Mouse (Mus musculus): ENCODE data around the gene Car10. TPM values are rescaled to one million over a fixed set of nuclear protein-coding genes. Genes with fewer than 3 reads are reported as not detected.

Gene Car10
- polyA plus RNA-seq, 1 experiment from 2014 or later = 0.08 TPM

DNA sequence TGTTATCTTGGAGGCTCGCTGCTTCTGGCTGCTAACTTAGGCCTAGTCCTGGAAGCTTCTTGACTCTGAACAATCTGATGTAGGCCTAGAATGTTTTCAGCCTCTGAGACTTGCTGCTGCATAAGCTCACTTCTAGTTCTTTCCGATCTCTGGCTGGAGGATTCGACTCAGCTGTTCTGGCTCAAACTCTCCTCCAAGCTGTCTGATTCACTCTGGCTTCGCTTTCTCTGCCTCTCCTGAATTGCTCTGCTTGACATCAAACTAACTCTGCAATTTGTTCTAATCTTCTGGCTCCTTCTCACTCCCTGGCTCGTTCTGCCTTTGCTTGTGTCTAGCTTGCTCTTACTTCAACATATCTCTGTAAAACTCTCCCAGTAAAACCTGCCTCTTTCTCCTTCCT is 90.8 kb downstream of the Car10 start:
- Histone ChIP-seq H3K4me1 (ENCODE audit: control insufficient read depth, insufficient read depth, low read length) (no peaks in the 10 kb centered on the region), H3K4me2 (ENCODE audit: low read depth, severe bottlenecking) (no peak overlapping the region), H3K9me3 (ENCODE audit: control insufficient read depth, low read length) (no peaks in the 10 kb centered on the region), H3K27me3 (ENCODE audit: control insufficient read depth, insufficient read depth, low read length) (no peaks in the 10 kb centered on the region), H3K4me3 (ENCODE audit: low read depth, low read length) (no peak overlapping the region), H3K9ac (ENCODE audit: low read length) (no peak overlapping the region), H3K27ac (replicated peaks; ENCODE audit: low read depth, low read length) (no peak overlapping the region), H3K36me3 (ENCODE audit: control insufficient read depth, insufficient read depth, low read length) (no peaks in the 10 kb centered on the region)
- DNase-seq (ENCODE audit: low spot score) (no peak), ATAC-seq (ENCODE audit: insufficient number of reproducible peaks, low FRiP score, low TSS enrichment, low read depth) (no peak)
- 78% methylated on average over 5 of the region's 5 CpGs for WGBS

DNA sequence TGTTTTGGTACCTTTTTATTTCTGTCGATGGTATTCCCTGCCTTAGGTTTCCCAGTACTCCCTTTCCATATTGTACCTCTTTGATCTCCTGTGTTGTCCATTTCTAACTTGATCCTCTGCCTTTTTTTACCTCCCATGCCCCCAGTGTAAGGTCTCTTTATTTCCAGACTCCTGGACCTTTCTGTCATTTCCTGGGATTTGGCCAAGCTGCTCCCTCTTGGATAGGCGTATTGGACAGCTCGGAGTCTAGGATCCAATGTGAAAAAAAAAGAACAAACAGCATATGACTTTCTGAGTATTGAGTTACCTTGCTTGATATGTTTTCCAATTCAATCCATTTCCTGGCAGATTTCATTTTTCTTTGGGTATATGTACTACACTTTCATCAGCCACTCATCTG is 102.2 kb downstream of the Car10 start:
- Histone ChIP-seq H3K36me3 (ENCODE audit: control insufficient read depth, insufficient read depth, low read length) (no peaks in the 10 kb centered on the region), H3K4me2 (ENCODE audit: low read depth, severe bottlenecking) (no peak overlapping the region), H3K4me3 (ENCODE audit: low read depth, low read length) (no peak overlapping the region), H3K27ac (replicated peaks; ENCODE audit: low read depth, low read length) (no peak overlapping the region), H3K9ac (ENCODE audit: low read length) (no peak overlapping the region), H3K4me1 (ENCODE audit: control insufficient read depth, insufficient read depth, low read length) (no peaks in the 10 kb centered on the region), H3K27me3 (ENCODE audit: control insufficient read depth, insufficient read depth, low read length) (no peaks in the 10 kb centered on the region), H3K9me3 (ENCODE audit: control insufficient read depth, low read length) (no peaks in the 10 kb centered on the region)
- DNase-seq (ENCODE audit: low spot score) (no peak), ATAC-seq (ENCODE audit: insufficient number of reproducible peaks, low FRiP score, low TSS enrichment, low read depth) (no peak)
- WGBS = 92% methylated on average over 3 of the region's 3 CpGs

GRCm38 (mm10) chr11:93217457-93217856 is 119.6 kb downstream of the Car10 start:
- H3K4me2 ChIP-seq (ENCODE audit: low read depth, severe bottlenecking) = no peak overlapping the region
- no peak overlapping the region for H3K4me3 ChIP-seq (ENCODE audit: low read depth, low read length)
- no peak overlapping the region for H3K27ac ChIP-seq (replicated peaks; ENCODE audit: low read depth, low read length)
- no peak overlapping the region for H3K9ac ChIP-seq (ENCODE audit: low read length)
- H3K9me3 ChIP-seq (ENCODE audit: control insufficient read depth, low read length) = no peaks in the 10 kb centered on the region
- H3K36me3 ChIP-seq (ENCODE audit: control insufficient read depth, insufficient read depth, low read length) = no peaks in the 10 kb centered on the region
- DNase-seq (ENCODE audit: low spot score) (no peak), ATAC-seq (ENCODE audit: insufficient number of reproducible peaks, low FRiP score, low TSS enrichment, low read depth) (no peak)
- H3K4me1 ChIP-seq (ENCODE audit: control insufficient read depth, insufficient read depth, low read length) = no peaks in the 10 kb centered on the region
- no peaks in the 10 kb centered on the region for H3K27me3 ChIP-seq (ENCODE audit: control insufficient read depth, insufficient read depth, low read length)

GRCm38 (mm10) chr11:93230057-93230456 is 132.2 kb downstream of the Car10 start:
- no peak overlapping the region for H3K27ac ChIP-seq (replicated peaks; ENCODE audit: low read depth, low read length)
- no peak for ATAC-seq (ENCODE audit: insufficient number of reproducible peaks, low FRiP score, low TSS enrichment, low read depth)

GRCm38 (mm10) chr11:93249771-93250265 is 152.0 kb downstream of the Car10 start:
- Histone ChIP-seq H3K4me2 (ENCODE audit: low read depth, severe bottlenecking) (no peak overlapping the region), H3K9ac (ENCODE audit: low read length) (no peak overlapping the region), H3K27me3 (ENCODE audit: control insufficient read depth, insufficient read depth, low read length) (no peaks in the 10 kb centered on the region), H3K36me3 (ENCODE audit: control insufficient read depth, insufficient read depth, low read length) (no peaks in the 10 kb centered on the region), H3K4me3 (ENCODE audit: low read depth, low read length) (no peak overlapping the region), H3K9me3 (ENCODE audit: control insufficient read depth, low read length) (no peaks in the 10 kb centered on the region), H3K27ac (replicated peaks; ENCODE audit: low read depth, low read length) (no peak overlapping the region), H3K4me1 (ENCODE audit: control insufficient read depth, insufficient read depth, low read length) (no peaks in the 10 kb centered on the region)
- no peak for DNase-seq (ENCODE audit: low spot score)
- 86% methylated on average over 6 of the region's 6 CpGs for WGBS
- ATAC-seq (ENCODE audit: insufficient number of reproducible peaks, low FRiP score, low TSS enrichment, low read depth) = no peak

More at GRCm38 (mm10) chr11:93230057-93230456, 132.2 kb downstream of the Car10 start:
- Histone ChIP-seq H3K36me3 (ENCODE audit: control insufficient read depth, insufficient read depth, low read length) (no peaks in the 10 kb centered on the region), H3K9me3 (ENCODE audit: control insufficient read depth, low read length) (no peaks in the 10 kb centered on the region), H3K4me3 (ENCODE audit: low read depth, low read length) (no peak overlapping the region), H3K27me3 (ENCODE audit: control insufficient read depth, insufficient read depth, low read length) (no peaks in the 10 kb centered on the region), H3K4me2 (ENCODE audit: low read depth, severe bottlenecking) (no peak overlapping the region), H3K9ac (ENCODE audit: low read length) (no peak overlapping the region), H3K4me1 (ENCODE audit: control insufficient read depth, insufficient read depth, low read length) (no peaks in the 10 kb centered on the region)
- no peak for DNase-seq (ENCODE audit: low spot score)

DNA sequence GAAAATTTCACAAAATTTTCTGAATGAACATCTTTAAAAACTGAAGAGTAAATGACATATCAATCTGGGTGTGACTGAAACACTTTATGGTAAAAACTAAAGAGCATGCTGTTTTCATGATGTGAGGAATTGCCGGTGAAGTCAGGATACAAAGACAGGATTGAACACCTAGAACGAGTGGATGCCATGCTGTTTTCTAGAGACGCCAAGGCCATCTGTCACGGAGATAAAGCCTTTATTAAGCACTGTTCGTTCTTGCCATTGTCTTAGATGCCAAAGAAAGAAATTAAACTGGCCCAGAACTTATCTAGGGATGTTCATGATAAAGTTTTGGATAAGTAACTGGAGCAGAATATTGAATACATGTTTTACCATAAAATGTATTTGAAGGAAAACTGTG is 153.9 kb downstream of the Car10 start:
- Histone ChIP-seq H3K27ac (replicated peaks; ENCODE audit: low read depth, low read length) (no peak overlapping the region), H3K9ac (ENCODE audit: low read length) (no peak overlapping the region), H3K4me3 (ENCODE audit: low read depth, low read length) (no peak overlapping the region), H3K36me3 (ENCODE audit: control insufficient read depth, insufficient read depth, low read length) (no peaks in the 10 kb centered on the region), H3K27me3 (ENCODE audit: control insufficient read depth, insufficient read depth, low read length) (no peaks in the 10 kb centered on the region), H3K9me3 (ENCODE audit: control insufficient read depth, low read length) (no peaks in the 10 kb centered on the region), H3K4me1 (ENCODE audit: control insufficient read depth, insufficient read depth, low read length) (no peaks in the 10 kb centered on the region), H3K4me2 (ENCODE audit: low read depth, severe bottlenecking) (no peak overlapping the region)
- no peak for DNase-seq (ENCODE audit: low spot score)
- WGBS = 82% methylated on average over 5 of the region's 5 CpGs
- no peak for ATAC-seq (ENCODE audit: insufficient number of reproducible peaks, low FRiP score, low TSS enrichment, low read depth)

GRCm38 (mm10) chr11:93263979-93264378 is 166.2 kb downstream of the Car10 start:
- ATAC-seq (ENCODE audit: insufficient number of reproducible peaks, low FRiP score, low TSS enrichment, low read depth) = no peak
- DNase-seq (ENCODE audit: low spot score) = no peak
- Histone ChIP-seq H3K27me3 (ENCODE audit: control insufficient read depth, insufficient read depth, low read length) (no peaks in the 10 kb centered on the region), H3K27ac (replicated peaks; ENCODE audit: low read depth, low read length) (no peak overlapping the region), H3K4me1 (ENCODE audit: control insufficient read depth, insufficient read depth, low read length) (no peaks in the 10 kb centered on the region), H3K4me3 (ENCODE audit: low read depth, low read length) (no peak overlapping the region), H3K9ac (ENCODE audit: low read length) (no peak overlapping the region), H3K4me2 (ENCODE audit: low read depth, severe bottlenecking) (no peak overlapping the region), H3K36me3 (ENCODE audit: control insufficient read depth, insufficient read depth, low read length) (no peaks in the 10 kb centered on the region), H3K9me3 (ENCODE audit: control insufficient read depth, low read length) (no peaks in the 10 kb centered on the region)
- WGBS = 77% methylated on average over 3 of the region's 3 CpGs

DNA sequence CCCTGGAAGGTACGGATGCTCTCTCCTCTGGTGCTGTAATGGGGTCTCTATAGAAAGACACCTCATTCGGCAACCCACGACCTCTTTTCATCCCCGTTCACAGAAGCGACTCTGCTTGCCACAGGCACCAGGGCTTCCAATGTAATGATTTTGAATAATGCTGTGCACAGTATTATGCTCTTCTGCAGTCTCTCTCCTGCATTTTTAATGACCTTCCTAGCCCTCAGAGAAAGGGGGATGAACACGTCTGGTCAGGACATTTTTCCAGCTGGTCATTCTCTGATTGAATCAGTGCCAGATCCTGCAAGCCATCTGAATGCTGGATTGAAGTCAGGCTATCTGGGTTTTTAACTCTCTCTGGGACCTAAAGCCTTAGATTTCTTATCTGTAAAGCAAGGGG is 174.2 kb downstream of the Car10 start:
- Histone ChIP-seq H3K9me3 (ENCODE audit: control insufficient read depth, low read length) (no peaks in the 10 kb centered on the region), H3K27me3 (ENCODE audit: control insufficient read depth, insufficient read depth, low read length) (no peaks in the 10 kb centered on the region), H3K36me3 (ENCODE audit: control insufficient read depth, insufficient read depth, low read length) (no peaks in the 10 kb centered on the region), H3K27ac (replicated peaks; ENCODE audit: low read depth, low read length) (no peak overlapping the region), H3K4me3 (ENCODE audit: low read depth, low read length) (no peak overlapping the region), H3K4me1 (ENCODE audit: control insufficient read depth, insufficient read depth, low read length) (no peaks in the 10 kb centered on the region), H3K4me2 (ENCODE audit: low read depth, severe bottlenecking) (no peak overlapping the region), H3K9ac (ENCODE audit: low read length) (no peak overlapping the region)
- no peak for DNase-seq (ENCODE audit: low spot score)
- no peak for ATAC-seq (ENCODE audit: insufficient number of reproducible peaks, low FRiP score, low TSS enrichment, low read depth)
- 84% methylated on average over 6 of the region's 6 CpGs for WGBS

GRCm38 (mm10) chr11:93273906-93274305 is 176.1 kb downstream of the Car10 start:
- Histone ChIP-seq H3K27ac (replicated peaks; ENCODE audit: low read depth, low read length) (no peak overlapping the region), H3K4me3 (ENCODE audit: low read depth, low read length) (no peak overlapping the region), H3K36me3 (ENCODE audit: control insufficient read depth, insufficient read depth, low read length) (no peaks in the 10 kb centered on the region), H3K9ac (ENCODE audit: low read length) (no peak overlapping the region), H3K9me3 (ENCODE audit: control insufficient read depth, low read length) (no peaks in the 10 kb centered on the region), H3K4me2 (ENCODE audit: low read depth, severe bottlenecking) (no peak overlapping the region), H3K27me3 (ENCODE audit: control insufficient read depth, insufficient read depth, low read length) (no peaks in the 10 kb centered on the region), H3K4me1 (ENCODE audit: control insufficient read depth, insufficient read depth, low read length) (no peaks in the 10 kb centered on the region)
- WGBS = 58% methylated on average over 6 of the region's 6 CpGs
- DNase-seq (ENCODE audit: low spot score) (no peak), ATAC-seq (ENCODE audit: insufficient number of reproducible peaks, low FRiP score, low TSS enrichment, low read depth) (no peak)

Measured in limb, embryonic 11.5 days (tissue).